Mouse (Mus musculus): ENCODE measurements at regions not wholly inside any gene's neighbourhood (a gene's known extent, or its start where the extent isn't known, plus 50 kb on each side); places are given as distances from the start of the nearest gene placed in this dataset.

DNA sequence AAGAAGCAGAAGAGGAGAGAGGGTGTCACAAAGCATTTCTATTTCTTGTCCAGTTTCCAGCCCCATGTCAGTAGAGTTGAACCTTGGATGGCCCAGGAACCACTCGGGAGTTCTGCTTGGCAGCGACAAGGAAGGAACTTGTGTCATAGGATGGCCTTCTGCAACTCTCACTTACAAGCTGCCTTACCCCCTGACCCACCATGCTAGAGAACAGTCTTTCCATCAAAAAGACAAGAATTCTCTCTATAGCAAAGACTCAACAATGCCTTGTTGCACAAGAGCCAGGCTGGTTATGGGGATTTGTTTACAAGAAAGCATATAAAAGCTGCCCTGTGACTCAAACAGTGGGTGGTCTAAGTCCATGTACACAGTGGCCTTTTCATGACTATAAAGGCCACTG, 1852.4 kb upstream of the 5930422O12Rik start:
- TF ChIP-seq POLR2A (IDR thresholded peaks at IDR 0.05; ENCODE audit: extremely low read depth, insufficient read depth, low read length) (no peak), CTCF (IDR thresholded peaks at IDR 0.05; ENCODE audit: low read depth, low read length) (no peak)
- no peak for DNase-seq (ENCODE audit: extremely low read depth, low read depth, low spot score)
- H3K9ac ChIP-seq (ENCODE audit: low read depth, low read length): no peak overlapping the region
- no peak overlapping the region for H3K27ac ChIP-seq (replicated peaks; ENCODE audit: insufficient read depth, low read depth, low read length)
- H3K36me3 ChIP-seq (ENCODE audit: control insufficient read depth, insufficient read depth, low read length): no peaks in the 10 kb centered on the region
- H3K27me3 ChIP-seq (ENCODE audit: control insufficient read depth, insufficient read depth, low read length): no peaks in the 10 kb centered on the region
- no peaks in the 10 kb centered on the region for H3K79me2 ChIP-seq (ENCODE audit: control insufficient read depth, insufficient read depth, low read length)
- H3K4me3 ChIP-seq (ENCODE audit: insufficient read depth, low read depth, low read length): no peak overlapping the region
- H3K4me1 ChIP-seq (ENCODE audit: control insufficient read depth, insufficient read depth, low read length): no peaks in the 10 kb centered on the region
- 68% methylated on average over 2 of the region's 2 CpGs for WGBS

DNA sequence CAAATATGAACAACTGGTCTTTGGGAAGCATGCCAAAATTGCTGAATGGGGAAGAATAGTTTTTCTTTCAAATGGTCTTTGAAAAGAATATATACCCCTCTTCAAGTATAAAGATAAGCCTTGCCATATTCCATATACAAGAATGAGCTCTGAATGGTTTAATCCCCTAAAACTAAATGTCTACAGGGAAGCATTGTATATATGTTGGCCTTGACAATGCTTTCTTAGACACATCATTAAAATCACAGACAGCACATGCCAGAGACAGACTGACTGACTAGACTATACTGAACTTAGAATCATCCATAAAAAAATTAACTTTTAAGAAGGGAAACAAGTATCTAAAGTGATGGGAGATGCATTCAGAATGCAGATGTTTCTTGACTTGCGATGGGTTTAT, 1843.8 kb upstream of the 5930422O12Rik start:
- H3K79me2 ChIP-seq (ENCODE audit: control insufficient read depth, insufficient read depth, low read length): no peaks in the 10 kb centered on the region
- no peaks in the 10 kb centered on the region for H3K27me3 ChIP-seq (ENCODE audit: control insufficient read depth, insufficient read depth, low read length)
- H3K9ac ChIP-seq (ENCODE audit: low read depth, low read length): no peak overlapping the region
- H3K27ac ChIP-seq (replicated peaks; ENCODE audit: insufficient read depth, low read depth, low read length): no peak overlapping the region
- 88% methylated on average over 1 of the region's 1 CpGs for WGBS
- no peak for TF ChIP-seq CTCF (IDR thresholded peaks at IDR 0.05; ENCODE audit: low read depth, low read length)
- no peak for DNase-seq (ENCODE audit: extremely low read depth, low read depth, low spot score)
- H3K4me3 ChIP-seq (ENCODE audit: insufficient read depth, low read depth, low read length): no peak overlapping the region
- H3K4me1 ChIP-seq (ENCODE audit: control insufficient read depth, insufficient read depth, low read length): no peaks in the 10 kb centered on the region
- H3K36me3 ChIP-seq (ENCODE audit: control insufficient read depth, insufficient read depth, low read length): no peaks in the 10 kb centered on the region

DNA sequence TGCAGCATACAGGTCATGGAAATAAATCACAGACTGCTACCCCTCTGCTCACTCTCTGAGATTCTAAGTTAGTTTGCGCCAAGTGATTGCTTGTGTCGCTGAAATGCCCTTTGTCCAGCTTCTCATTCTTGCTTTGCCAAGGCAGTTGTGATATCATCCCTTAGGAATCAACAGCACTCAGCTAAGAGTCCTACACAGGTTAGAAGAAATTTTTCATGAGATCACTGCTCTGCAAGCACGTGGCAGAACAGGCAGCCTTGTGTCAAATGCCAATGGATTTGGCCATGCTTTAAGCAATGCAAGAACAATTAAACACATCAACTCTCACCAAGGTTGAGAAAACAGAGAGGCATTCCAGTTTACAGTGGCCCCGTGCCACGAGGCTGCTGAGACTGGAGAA, 1829.0 kb upstream of the 5930422O12Rik start:
- Histone ChIP-seq H3K9ac (ENCODE audit: low read depth, low read length) (no peak overlapping the region), H3K4me3 (ENCODE audit: insufficient read depth, low read depth, low read length) (no peak overlapping the region), H3K27ac (replicated peaks; ENCODE audit: insufficient read depth, low read depth, low read length) (no peak overlapping the region), H3K4me1 (ENCODE audit: control insufficient read depth, insufficient read depth, low read length) (no peaks in the 10 kb centered on the region), H3K79me2 (ENCODE audit: control insufficient read depth, insufficient read depth, low read length) (no peaks in the 10 kb centered on the region), H3K27me3 (ENCODE audit: control insufficient read depth, insufficient read depth, low read length) (no peaks in the 10 kb centered on the region), H3K36me3 (ENCODE audit: control insufficient read depth, insufficient read depth, low read length) (no peaks in the 10 kb centered on the region)
- DNase-seq (ENCODE audit: extremely low read depth, low read depth, low spot score): no peak
- 79% methylated on average over 5 of the region's 5 CpGs for WGBS
- no peak for TF ChIP-seq POLR2A (IDR thresholded peaks at IDR 0.05; ENCODE audit: extremely low read depth, insufficient read depth, low read length)
- no peak for TF ChIP-seq CTCF (IDR thresholded peaks at IDR 0.05; ENCODE audit: low read depth, low read length)

DNA sequence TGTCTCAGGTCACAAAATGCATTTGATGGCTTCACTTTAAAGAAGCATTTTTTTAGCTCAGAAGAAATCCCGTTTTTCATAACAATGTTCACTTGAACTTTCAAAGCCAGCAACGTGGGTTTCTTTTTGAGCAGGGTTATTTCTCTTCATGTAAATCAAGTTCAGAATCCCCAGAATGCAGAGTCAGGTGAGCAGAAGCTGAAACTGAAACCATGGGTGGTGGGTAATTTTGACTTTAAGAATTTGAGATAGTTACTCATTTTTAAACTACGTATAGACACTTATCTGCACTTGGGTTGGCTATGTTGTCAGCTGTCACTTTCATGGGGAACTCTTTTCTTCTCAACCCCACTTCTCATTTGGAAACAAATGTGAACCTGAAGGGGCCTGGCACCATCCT, 1827.5 kb upstream of the 5930422O12Rik start:
- Histone ChIP-seq H3K9ac (ENCODE audit: low read depth, low read length) (no peak overlapping the region), H3K36me3 (ENCODE audit: control insufficient read depth, insufficient read depth, low read length) (no peaks in the 10 kb centered on the region), H3K4me1 (ENCODE audit: control insufficient read depth, insufficient read depth, low read length) (no peaks in the 10 kb centered on the region), H3K4me3 (ENCODE audit: insufficient read depth, low read depth, low read length) (no peak overlapping the region), H3K27me3 (ENCODE audit: control insufficient read depth, insufficient read depth, low read length) (no peaks in the 10 kb centered on the region), H3K27ac (replicated peaks; ENCODE audit: insufficient read depth, low read depth, low read length) (no peak overlapping the region), H3K79me2 (ENCODE audit: control insufficient read depth, insufficient read depth, low read length) (no peaks in the 10 kb centered on the region)
- no peak for DNase-seq (ENCODE audit: extremely low read depth, low read depth, low spot score)
- TF ChIP-seq POLR2A (IDR thresholded peaks at IDR 0.05; ENCODE audit: extremely low read depth, insufficient read depth, low read length) (no peak), CTCF (IDR thresholded peaks at IDR 0.05; ENCODE audit: low read depth, low read length) (no peak)
- 64% methylated on average over 3 of the region's 3 CpGs for WGBS

DNA sequence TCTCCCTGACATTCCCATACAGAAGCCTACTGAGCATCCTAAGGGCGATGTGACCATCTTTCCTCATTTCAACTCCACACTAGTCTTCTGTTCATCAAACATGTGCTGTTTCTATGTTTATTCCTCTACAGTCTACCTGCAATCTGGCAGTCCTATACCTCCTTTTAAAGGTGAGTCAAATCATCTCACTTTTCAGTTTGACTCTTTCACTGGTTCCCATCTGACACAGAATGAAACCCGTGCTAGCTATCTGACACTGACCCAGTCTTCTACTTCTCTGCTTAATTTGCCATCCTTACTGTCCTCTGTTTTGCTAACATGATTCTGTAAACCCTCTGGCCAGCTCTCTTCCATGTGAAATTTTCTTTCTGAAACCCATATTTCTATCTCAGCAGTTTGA, 1812.0 kb upstream of the 5930422O12Rik start:
- no peak for TF ChIP-seq POLR2A (IDR thresholded peaks at IDR 0.05; ENCODE audit: extremely low read depth, insufficient read depth, low read length)
- TF ChIP-seq CTCF (IDR thresholded peaks at IDR 0.05; ENCODE audit: low read depth, low read length): no peak
- no peaks in the 10 kb centered on the region for H3K79me2 ChIP-seq (ENCODE audit: control insufficient read depth, insufficient read depth, low read length)
- H3K36me3 ChIP-seq (ENCODE audit: control insufficient read depth, insufficient read depth, low read length): no peaks in the 10 kb centered on the region
- H3K4me3 ChIP-seq (ENCODE audit: insufficient read depth, low read depth, low read length): no peak overlapping the region
- DNase-seq (ENCODE audit: extremely low read depth, low read depth, low spot score): no peak
- H3K27me3 ChIP-seq (ENCODE audit: control insufficient read depth, insufficient read depth, low read length): no peaks in the 10 kb centered on the region
- no peaks in the 10 kb centered on the region for H3K4me1 ChIP-seq (ENCODE audit: control insufficient read depth, insufficient read depth, low read length)
- no peak overlapping the region for H3K9ac ChIP-seq (ENCODE audit: low read depth, low read length)
- no peak overlapping the region for H3K27ac ChIP-seq (replicated peaks; ENCODE audit: insufficient read depth, low read depth, low read length)
- WGBS: 90% methylated on average over 2 of the region's 2 CpGs

DNA sequence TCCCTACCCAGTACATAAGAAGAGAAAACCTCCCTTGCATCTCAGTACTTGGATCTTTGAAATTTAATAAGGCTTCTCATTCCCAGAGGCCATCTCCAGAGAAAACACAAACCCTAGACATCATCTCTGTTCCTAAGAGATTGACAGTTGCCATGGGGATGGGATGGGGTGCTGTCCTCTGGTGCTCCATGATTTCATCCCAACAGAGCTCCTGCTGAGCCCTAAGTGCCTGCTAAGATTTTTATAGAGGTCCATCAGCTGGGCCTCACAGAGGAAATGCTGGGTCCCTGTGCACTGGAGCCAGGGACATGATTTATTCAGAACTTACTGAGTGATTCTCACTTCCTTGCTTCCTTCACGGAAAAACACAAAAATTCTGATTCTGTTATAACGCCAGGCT, 1800.8 kb upstream of the 5930422O12Rik start:
- Histone ChIP-seq H3K27ac (replicated peaks; ENCODE audit: insufficient read depth, low read depth, low read length) (no peak overlapping the region), H3K4me1 (ENCODE audit: control insufficient read depth, insufficient read depth, low read length) (no peaks in the 10 kb centered on the region), H3K4me3 (ENCODE audit: insufficient read depth, low read depth, low read length) (no peak overlapping the region), H3K79me2 (ENCODE audit: control insufficient read depth, insufficient read depth, low read length) (no peaks in the 10 kb centered on the region), H3K9ac (ENCODE audit: low read depth, low read length) (no peak overlapping the region), H3K36me3 (ENCODE audit: control insufficient read depth, insufficient read depth, low read length) (no peaks in the 10 kb centered on the region), H3K27me3 (ENCODE audit: control insufficient read depth, insufficient read depth, low read length) (no peaks in the 10 kb centered on the region)
- no peak for TF ChIP-seq POLR2A (IDR thresholded peaks at IDR 0.05; ENCODE audit: extremely low read depth, insufficient read depth, low read length)
- no peak for TF ChIP-seq CTCF (IDR thresholded peaks at IDR 0.05; ENCODE audit: low read depth, low read length)
- 85% methylated on average over 2 of the region's 2 CpGs for WGBS
- no peak for DNase-seq (ENCODE audit: extremely low read depth, low read depth, low spot score)

Data from liver, adult 2 months (tissue).